8 mouse cellular contexts compared by ENCODE assay signal in the genomic region with DNA sequence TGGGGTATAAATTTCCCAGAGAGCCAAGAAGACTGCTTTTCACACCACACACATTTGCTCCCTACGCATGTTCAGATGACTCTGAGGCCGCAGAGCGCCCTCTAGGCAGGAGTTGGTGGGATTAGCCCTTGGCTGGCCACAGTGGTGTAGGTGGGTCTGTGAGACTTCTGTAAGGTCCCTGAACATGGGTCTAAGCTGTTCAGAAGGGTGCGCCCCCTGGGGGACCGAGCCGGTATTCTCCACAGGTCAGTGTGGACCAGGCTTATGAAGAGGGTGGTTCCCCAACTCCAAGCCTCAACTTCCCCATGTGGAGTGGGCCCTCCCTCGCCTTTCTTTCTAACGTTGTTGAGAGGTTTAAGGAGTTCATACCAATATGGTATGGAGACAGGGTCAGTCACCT. TPM values are rescaled to one million over a fixed set of nuclear protein-coding genes. Genes with fewer than 3 reads are reported as not detected.
A peak's percentile ranks its signal among the peaks of the same experiment; 100 is the strongest.
DNase-seq lines count a peak whose midpoint lies in the region; ATAC-seq lines count a peak whose summit lies in the region.

No protein-coding gene starts in this region.

- peak; percentile 67 to 69 for DNase-seq in cerebellum, postnatal 10 days
- no peak for DNase-seq in cerebellum, adult 8-10 months
- peak; percentile 38 for DNase-seq in ovary, postnatal 14 days (ENCODE audit: low spot score)
- DNase-seq in ovary, adult 18-20 months (ENCODE audit: low spot score), result no peak
- peak; percentile 55 to 65 for DNase-seq in kidney, postnatal 25 days
- peak; percentile 80 for DNase-seq in testis, postnatal 14 days (ENCODE audit: low spot score)

- H3K9me3 ChIP-seq in embryonic facial prominence, embryonic 13.5 days, result no peaks in the 10 kb centered on the region

- H3K4me3 ChIP-seq in embryonic facial prominence, embryonic 13.5 days, result no peak overlapping the region

- H3K27me3 ChIP-seq in embryonic facial prominence, embryonic 13.5 days, result no peaks in the 10 kb centered on the region

- no peaks in the 10 kb centered on the region for H3K36me3 ChIP-seq in embryonic facial prominence, embryonic 13.5 days

- H3K4me2 ChIP-seq in embryonic facial prominence, embryonic 13.5 days, result no peak overlapping the region

- WGBS in embryonic facial prominence, embryonic 13.5 days, result 39% methylated on average over 8 of the region's 8 CpGs

- H3K4me1 ChIP-seq in embryonic facial prominence, embryonic 13.5 days, result peaks cover 11% of the 10 kb centered on the region

- H3K9ac ChIP-seq in embryonic facial prominence, embryonic 13.5 days, result no peak overlapping the region

- no peak overlapping the region for H3K27ac ChIP-seq in embryonic facial prominence, embryonic 13.5 days

- peak; percentile 39; the same call in 1 of the 2 replicates for ATAC-seq in embryonic facial prominence, embryonic 13.5 days (ENCODE audit: insufficient number of reproducible peaks, insufficient read depth, low FRiP score, low TSS enrichment, low read depth)
- ATAC-seq in megakaryocyte progenitor cell, adult 5-6 weeks (replicated peaks; ENCODE audit: poor library complexity), result peak; percentile 95

RNA-seq across cellular contexts. Expression of gene Gna12, which starts 59.3 kb away (rescaled TPM):
- polyA plus RNA-seq in embryonic facial prominence, embryonic 13.5 days (2015; fragmentation: Nextera tagmentation; extraction: Ambion mirVana), result 9.3 and 14.3 TPM in 2 replicates
- total RNA-seq in megakaryocyte progenitor cell, adult 5-6 weeks (2015), result 45.4 and 50.2 TPM in 2 replicates
- total RNA-seq in megakaryocyte progenitor cell, adult 5-6 weeks (2017), result 33.6 and 33.9 TPM in 2 replicates

Comparison
In these comparisons a context has a peak if more than half of its experiments do, and no peak if none do; other contexts are left out.
1. DNase-seq: peak in cerebellum, postnatal 10 days (2 of 2), ovary, postnatal 14 days (single experiment), kidney, postnatal 25 days (2 of 2) and testis, postnatal 14 days (single experiment); none in cerebellum, adult 8-10 months (single experiment) and ovary, adult 18-20 months (single experiment).